Mouse (Mus musculus): ENCODE data around the gene Lce3a.

Gene Lce3a

GRCm38 (mm10) chr3:92926130-92926529, at the start of gene Lce3a:
Lce3a (minus strand) TSS chr3:92926230.
- DNase-seq (ENCODE audit: low spot score): no peak

- no peak for DNase-seq (ENCODE audit: low spot score)
Measured at GRCm38 (mm10) chr3:92966761-92967160, 40.7 kb upstream of the Lce3a start, which contains the start of gene Lce3e. Lce3e (plus strand) TSS chr3:92967061.

GRCm38 (mm10) chr3:92957090-92957489, 31.1 kb upstream of the Lce3a start, which contains the start of gene Lce3d:
Lce3d (plus strand) TSS chr3:92957390.
- no peak for DNase-seq (ENCODE audit: low spot score)

- no peak for DNase-seq (ENCODE audit: low spot score)
Measured at GRCm38 (mm10) chr3:92944186-92944585, 18.2 kb upstream of the Lce3a start, which contains the start of gene Lce3c. Lce3c (plus strand) TSS chr3:92944486.

- DNase-seq (ENCODE audit: low spot score): no peak
Measured at GRCm38 (mm10) chr3:92932679-92933078, 6.6 kb upstream of the Lce3a start, which contains the start of gene Lce3b. Lce3b (plus strand) TSS chr3:92932979.

GRCm38 (mm10) chr3:92920364-92920763, 5.7 kb downstream of the Lce3a start:
- peak; percentile 63 for DNase-seq (ENCODE audit: low spot score)

- peak; percentile 76 for DNase-seq (ENCODE audit: low spot score)
Measured at GRCm38 (mm10) chr3:92907571-92907970, 18.5 kb downstream of the Lce3a start.

- DNase-seq (ENCODE audit: low spot score): no peak
Measured at GRCm38 (mm10) chr3:92905182-92905581, 20.8 kb downstream of the Lce3a start.

GRCm38 (mm10) chr3:92903640-92904039, 22.4 kb downstream of the Lce3a start:
- DNase-seq (ENCODE audit: low spot score): peak; percentile 74

GRCm38 (mm10) chr3:92902992-92903391, 23.0 kb downstream of the Lce3a start:
- peak; percentile 60 for DNase-seq (ENCODE audit: low spot score)

GRCm38 (mm10) chr3:92894489-92894888, 31.5 kb downstream of the Lce3a start:
- no peak for DNase-seq (ENCODE audit: low spot score)

- no peak for DNase-seq (ENCODE audit: low spot score)
Measured at GRCm38 (mm10) chr3:92894063-92894462, 32.0 kb downstream of the Lce3a start.

Measured in retina, embryonic 14.5 days (tissue).